Mouse (Mus musculus): ENCODE measurements around the gene Ankle2.

Gene Ankle2

GRCm38 (mm10) chr5:110230780-110231461, at the start of gene Ankle2:
Ankle2 (plus strand) TSS chr5:110231004.
- DNase-seq (ENCODE audit: low spot score) = peak; percentile 92

- no peak for DNase-seq (ENCODE audit: low spot score)
Observed at GRCm38 (mm10) chr5:110181716-110182115, 49.1 kb upstream of the Ankle2 start.

GRCm38 (mm10) chr5:110203164-110203895, 27.5 kb upstream of the Ankle2 start:
- DNase-seq (ENCODE audit: low spot score) = no peak

GRCm38 (mm10) chr5:110204777-110205176, 26.0 kb upstream of the Ankle2 start:
- DNase-seq (ENCODE audit: low spot score) = peak; percentile 11

- no peak for DNase-seq (ENCODE audit: low spot score)
Observed at GRCm38 (mm10) chr5:110211312-110211711, 19.5 kb upstream of the Ankle2 start.

GRCm38 (mm10) chr5:110216780-110217179, 14.0 kb upstream of the Ankle2 start:
- no peak for DNase-seq (ENCODE audit: low spot score)

GRCm38 (mm10) chr5:110220331-110220730, 10.5 kb upstream of the Ankle2 start:
- no peak for DNase-seq (ENCODE audit: low spot score)

- DNase-seq (ENCODE audit: low spot score) = no peak
Observed at GRCm38 (mm10) chr5:110222757-110223156, 8.0 kb upstream of the Ankle2 start.

GRCm38 (mm10) chr5:110225056-110225455, 5.7 kb upstream of the Ankle2 start:
- no peak for DNase-seq (ENCODE audit: low spot score)

- no peak for DNase-seq (ENCODE audit: low spot score)
Observed at GRCm38 (mm10) chr5:110227336-110227883, 3.4 kb upstream of the Ankle2 start.

- no peak for DNase-seq (ENCODE audit: low spot score)
Observed at GRCm38 (mm10) chr5:110230401-110230779, 414 bp upstream of the Ankle2 start.

- peak; percentile 38 for DNase-seq (ENCODE audit: low spot score)
Observed at GRCm38 (mm10) chr5:110231638-110232037, 834 bp downstream of the Ankle2 start.

GRCm38 (mm10) chr5:110232346-110232745, 1.5 kb downstream of the Ankle2 start:
- DNase-seq (ENCODE audit: low spot score) = no peak

- no peak for DNase-seq (ENCODE audit: low spot score)
Observed at GRCm38 (mm10) chr5:110244091-110244490, 13.3 kb downstream of the Ankle2 start.

GRCm38 (mm10) chr5:110266941-110267340, 36.1 kb downstream of the Ankle2 start:
- no peak for DNase-seq (ENCODE audit: low spot score)

- peak; percentile 89 for DNase-seq (ENCODE audit: low spot score)
Observed at GRCm38 (mm10) chr5:110269141-110270101, 38.6 kb downstream of the Ankle2 start, which contains the start of gene Pgam5. Pgam5 (minus strand) TSS chr5:110269913.

GRCm38 (mm10) chr5:110270242-110270641, 39.4 kb downstream of the Ankle2 start:
- no peak for DNase-seq (ENCODE audit: low spot score)

GRCm38 (mm10) chr5:110274147-110274546, 43.3 kb downstream of the Ankle2 start:
- no peak for DNase-seq (ENCODE audit: low spot score)

GRCm38 (mm10) chr5:110274846-110275245, 44.0 kb downstream of the Ankle2 start:
- no peak for DNase-seq (ENCODE audit: low spot score)

- DNase-seq (ENCODE audit: low spot score) = no peak
Observed at GRCm38 (mm10) chr5:110276391-110276790, 45.6 kb downstream of the Ankle2 start.

- no peak for DNase-seq (ENCODE audit: low spot score)
Observed at GRCm38 (mm10) chr5:110276910-110277309, 46.1 kb downstream of the Ankle2 start.

- DNase-seq (ENCODE audit: low spot score) = no peak
Observed at GRCm38 (mm10) chr5:110281984-110282383, 51.2 kb downstream of the Ankle2 start.
